Mouse (Mus musculus) heart, embryonic 16.5 days (tissue): Measurements from ENCODE around the gene Sgca. TPM values are rescaled to one million over a fixed set of nuclear protein-coding genes. Genes with fewer than 3 reads are reported as not detected.

Experiments used
- ATAC-seq: fragments of 200-750 bp; cut with Nextera tagmentation; replicated peaks from 2 replicates; pipeline ENCODE4 v1.8.0; 2017; ENCODE audit warnings: moderate number of reproducible peaks; ENCODE audit not compliant: insufficient read depth, low FRiP score; ENCODE audit errors: extremely low read depth
- H3K27ac ChIP-seq: fragments of 300-500 bp; sonication (generic); 2 replicates; pipeline ENCODE4 v1.5.1; 2014; ENCODE audit warnings: mild to moderate bottlenecking, low read length, control low read depth, moderate library complexity
- H3K27me3 ChIP-seq: fragments of 300-500 bp; sonication (generic); 2 replicates; pipeline ENCODE4 v1.6.1; 2014; ENCODE audit warnings: low read length, mixed read lengths; ENCODE audit not compliant: control insufficient read depth, insufficient read depth
- H3K36me3 ChIP-seq: fragments of 300-500 bp; sonication (generic); 2 replicates; pipeline ENCODE4 v1.6.1; 2014; ENCODE audit not compliant: control insufficient read depth, insufficient read depth
- H3K4me1 ChIP-seq: fragments of 300-500 bp; sonication (generic); 2 replicates; pipeline ENCODE4 v1.6.1; 2014; ENCODE audit warnings: low read length, mixed read lengths; ENCODE audit not compliant: control insufficient read depth, insufficient read depth
- H3K4me2 ChIP-seq: fragments of 300-500 bp; sonication (generic); 2 replicates; pipeline ENCODE4 v1.6.1; 2014; ENCODE audit warnings: low read depth, mild to moderate bottlenecking, control low read depth, low read length
- H3K4me3 ChIP-seq: fragments of 300-500 bp; sonication (generic); 2 replicates; pipeline ENCODE4 v1.5.1; 2014; ENCODE audit warnings: mild to moderate bottlenecking, control low read depth, low read length
- H3K9ac ChIP-seq: fragments of 300-500 bp; sonication (generic); 2 replicates; pipeline ENCODE4 v1.6.1; 2014; ENCODE audit warnings: low read length, control low read depth
- H3K9me3 ChIP-seq: fragments of 300-500 bp; sonication (generic); replicated peaks from 2 replicates; pipeline ENCODE4 v1.6.1; 2016; ENCODE audit warnings: low read length; ENCODE audit not compliant: control insufficient read depth
- WGBS: fragments of 180-500 bp; shearing (Covaris S2); extraction: QIAGEN DNeasy Blood & Tissue Kit; methylation state at CpG from one replicate; pipeline ENCODE4 v1.1.7; 2014; 5-methylcytosine and 5-hydroxymethylcytosine counted together
- polyA plus RNA-seq: library from polyadenylated mRNA; unstranded; fragments of >200 nt; fragmentation: Nextera tagmentation; extraction: Ambion mirVana; gene quantifications from 2 replicates; pipeline ENCODE4 v1.2.1, GENCODE M21; 2015

Sgca gene
- polyA plus RNA-seq, 1 experiment from 2014 or later: 29.4 TPM

- no peak overlapping the region for H3K27ac ChIP-seq
These were observed 49.7 kb downstream of the Sgca start for GRCm38 (mm10) chr11:94926431-94926830.

GRCm38 (mm10) chr11:94924977-94925376 is 51.1 kb downstream of the Sgca start:
- 91% methylated on average over 4 of the region's 4 CpGs for WGBS
- Histone ChIP-seq H3K4me3 (no peak overlapping the region), H3K27me3 (no peaks in the 10 kb centered on the region), H3K36me3 (no peaks in the 10 kb centered on the region), H3K9ac (no peak overlapping the region), H3K4me1 (peaks cover 27% of the 10 kb centered on the region), H3K4me2 (no peak overlapping the region), H3K9me3 (no peaks in the 10 kb centered on the region), H3K27ac (no peak overlapping the region)
- no peak for ATAC-seq

More at GRCm38 (mm10) chr11:94926431-94926830, 49.7 kb downstream of the Sgca start:
- peaks cover 32% of the 10 kb centered on the region for H3K4me1 ChIP-seq
- H3K4me3 ChIP-seq: no peak overlapping the region
- H3K36me3 ChIP-seq: no peaks in the 10 kb centered on the region
- H3K9me3 ChIP-seq: no peaks in the 10 kb centered on the region
- ATAC-seq: no peak
- WGBS: 61% methylated on average over 11 of the region's 11 CpGs
- H3K9ac ChIP-seq: no peak overlapping the region
- no peak overlapping the region for H3K4me2 ChIP-seq
- no peaks in the 10 kb centered on the region for H3K27me3 ChIP-seq

GRCm38 (mm10) chr11:94920996-94921401 is 55.1 kb downstream of the Sgca start:
- Histone ChIP-seq H3K9ac (no peak overlapping the region), H3K4me2 (no peak overlapping the region), H3K27ac (no peak overlapping the region), H3K4me3 (no peak overlapping the region), H3K36me3 (no peaks in the 10 kb centered on the region), H3K4me1 (peaks cover 9% of the 10 kb centered on the region), H3K27me3 (no peaks in the 10 kb centered on the region), H3K9me3 (no peaks in the 10 kb centered on the region)
- no peak for ATAC-seq
- WGBS: 44% methylated on average over 6 of the region's 6 CpGs

- WGBS: 48% methylated on average over 6 of the region's 6 CpGs
- Histone ChIP-seq H3K4me3 (no peak overlapping the region), H3K27ac (peak overlapping the region; percentile 53), H3K4me2 (no peak overlapping the region), H3K4me1 (peaks cover 14% of the 10 kb centered on the region), H3K27me3 (no peaks in the 10 kb centered on the region), H3K9ac (no peak overlapping the region), H3K36me3 (no peaks in the 10 kb centered on the region), H3K9me3 (no peaks in the 10 kb centered on the region)
- no peak; the same call in 1 of the 2 replicates for ATAC-seq
These were observed 58.4 kb downstream of the Sgca start for GRCm38 (mm10) chr11:94917717-94918116.

GRCm38 (mm10) chr11:94916477-94916876 is 59.6 kb downstream of the Sgca start:
- no peak overlapping the region; the same call in 1 of the 2 replicates for H3K4me2 ChIP-seq
- H3K4me3 ChIP-seq: no peak overlapping the region
- WGBS: 17% methylated on average over 4 of the region's 4 CpGs

GRCm38 (mm10) chr11:94915675-94916403 is 60.3 kb downstream of the Sgca start:
- H3K27ac ChIP-seq: peak overlapping the region; percentile 43
- peak; percentile 70 for ATAC-seq
- H3K4me3 ChIP-seq: no peak overlapping the region
- H3K4me1 ChIP-seq: peaks cover 14% of the 10 kb centered on the region
- H3K27me3 ChIP-seq: no peaks in the 10 kb centered on the region
- no peaks in the 10 kb centered on the region for H3K36me3 ChIP-seq
- WGBS: 16% methylated on average over 13 of the region's 16 CpGs
- H3K4me2 ChIP-seq: peak overlapping the region; percentile 39; the same call in 1 of the 2 replicates
- 0 out of 2 replicates have a peak overlapping the region, but pooled peaks have one; percentile 45 for H3K9ac ChIP-seq
- H3K9me3 ChIP-seq: no peaks in the 10 kb centered on the region

More at GRCm38 (mm10) chr11:94916477-94916876, 59.6 kb downstream of the Sgca start:
- Histone ChIP-seq H3K9ac (no peak overlapping the region), H3K9me3 (no peaks in the 10 kb centered on the region), H3K27me3 (no peaks in the 10 kb centered on the region), H3K4me1 (peaks cover 14% of the 10 kb centered on the region), H3K36me3 (no peaks in the 10 kb centered on the region), H3K27ac (peak overlapping the region; percentile 37)
- peak; percentile 64 for ATAC-seq

- H3K9ac ChIP-seq: no peak overlapping the region
- H3K27ac ChIP-seq: no peak overlapping the region
These were observed 62.6 kb downstream of the Sgca start for GRCm38 (mm10) chr11:94913302-94914090.

More at GRCm38 (mm10) chr11:94913302-94914090, 62.6 kb downstream of the Sgca start:
- Histone ChIP-seq H3K9me3 (no peaks in the 10 kb centered on the region), H3K36me3 (no peaks in the 10 kb centered on the region), H3K4me1 (peaks cover 14% of the 10 kb centered on the region), H3K27me3 (no peaks in the 10 kb centered on the region), H3K4me3 (no peak overlapping the region), H3K4me2 (no peak overlapping the region)
- WGBS: 66% methylated on average over 6 of the region's 6 CpGs
- no peak for ATAC-seq
